22 mouse cellular contexts compared by ENCODE assay signal in genomic region chr14:101746635-101747034, GRCm38 (mm10). TPM values are rescaled to one million over a fixed set of nuclear protein-coding genes. Genes with fewer than 3 reads are reported as not detected.
DNase-seq lines count a peak whose midpoint lies in the region; ATAC-seq and TF ChIP-seq lines count a peak whose summit lies in the region.
"Had no signal": no experiment of that assay in that cellular context is flagged by ENCODE, and none has a peak within 500 bp of the region (broad histone marks: within the 10 kb centered on the region; RNA-seq: fewer than 3 reads in every experiment).

No protein-coding gene starts in this region.

- 71% methylated on average over 3 of the region's 3 CpGs for WGBS in kidney, embryonic 16.5 days
- 28% methylated on average over 3 of the region's 3 CpGs for WGBS in embryonic facial prominence, embryonic 14.5 days
- 7% methylated on average over 3 of the region's 3 CpGs for WGBS in limb, embryonic 13.5 days
- 81% methylated on average over 3 of the region's 3 CpGs for WGBS in forebrain, embryonic 12.5 days

- H3K9ac ChIP-seq in kidney, embryonic 16.5 days (replicated peaks; ENCODE audit: low read length), result no peak overlapping the region
- no peak overlapping the region for H3K9ac ChIP-seq in embryonic facial prominence, embryonic 14.5 days (ENCODE audit: low read depth, low read length)
- no peak overlapping the region for H3K9ac ChIP-seq in limb, embryonic 13.5 days
- no peak overlapping the region for H3K9ac ChIP-seq in forebrain, embryonic 12.5 days
- H3K9ac ChIP-seq: hindbrain, embryonic 14.5 days; intestine, embryonic 15.5 days; liver, embryonic 14.5 days; lung, embryonic 15.5 days had no signal

- no peaks in the 10 kb centered on the region for H3K36me3 ChIP-seq in kidney, embryonic 16.5 days (ENCODE audit: insufficient read depth, low read length)
- H3K36me3 ChIP-seq in C2C12 (ENCODE audit: control insufficient read depth, insufficient read depth), result no peaks in the 10 kb centered on the region
- H3K36me3 ChIP-seq in embryonic facial prominence, embryonic 14.5 days (ENCODE audit: control insufficient read depth, insufficient read depth, low read length), result no peaks in the 10 kb centered on the region
- H3K36me3 ChIP-seq in limb, embryonic 13.5 days, result no peaks in the 10 kb centered on the region
- no peaks in the 10 kb centered on the region for H3K36me3 ChIP-seq in forebrain, embryonic 12.5 days (replicated peaks)
- H3K36me3 ChIP-seq: intestine, embryonic 15.5 days; lung, embryonic 15.5 days; midbrain, embryonic 10.5 days had no signal

- 0 out of 2 replicates have a peak, but pooled peaks cover 4% of the 10 kb centered on the region for H3K4me1 ChIP-seq in kidney, embryonic 16.5 days (ENCODE audit: insufficient read depth, low read length)
- peaks cover 11% of the 10 kb centered on the region; the same call in 1 of the 2 replicates for H3K4me1 ChIP-seq in embryonic facial prominence, embryonic 14.5 days (ENCODE audit: control insufficient read depth, insufficient read depth, low read length)
- H3K4me1 ChIP-seq in limb, embryonic 13.5 days, result peaks cover 19% of the 10 kb centered on the region
- no peaks in the 10 kb centered on the region for H3K4me1 ChIP-seq in forebrain, embryonic 12.5 days
- H3K4me1 ChIP-seq: intestine, embryonic 15.5 days; lung, embryonic 15.5 days; midbrain, embryonic 10.5 days had no signal

- ATAC-seq in kidney, embryonic 16.5 days (ENCODE audit: low FRiP score, low TSS enrichment), result no peak
- peak; percentile 15; the same call in 1 of the 2 replicates for ATAC-seq in embryonic facial prominence, embryonic 14.5 days (ENCODE audit: low read depth)
- ATAC-seq in limb, embryonic 13.5 days (ENCODE audit: low FRiP score, low read depth), result peak; percentile 54
- ATAC-seq in forebrain, embryonic 12.5 days (ENCODE audit: low FRiP score), result no peak
- ATAC-seq: CD4-positive, CD25-positive, alpha-beta regulatory T cell, adult 4 months; forebrain, embryonic 14.5 days; intestine, embryonic 15.5 days had no signal

- no peaks in the 10 kb centered on the region for H3K27me3 ChIP-seq in kidney, embryonic 16.5 days (ENCODE audit: insufficient read depth, low read length)
- H3K27me3 ChIP-seq in C2C12 (ENCODE audit: control insufficient read depth, insufficient read depth, insufficient read length), result no peaks in the 10 kb centered on the region
- no peaks in the 10 kb centered on the region for H3K27me3 ChIP-seq in embryonic facial prominence, embryonic 14.5 days (replicated peaks; ENCODE audit: control insufficient read depth, insufficient read depth, low read length)
- no peaks in the 10 kb centered on the region for H3K27me3 ChIP-seq in limb, embryonic 13.5 days
- H3K27me3 ChIP-seq in forebrain, embryonic 12.5 days, result no peaks in the 10 kb centered on the region
- H3K27me3 ChIP-seq: intestine, embryonic 15.5 days; lung, embryonic 15.5 days had no signal

- H3K27ac ChIP-seq in kidney, embryonic 16.5 days (ENCODE audit: low read length), result no peak overlapping the region
- peak overlapping the region; percentile 24; the same call in 1 of the 2 replicates for H3K27ac ChIP-seq in embryonic facial prominence, embryonic 14.5 days (replicated peaks; ENCODE audit: low read depth, low read length)
- peak overlapping the region; percentile 28; the same call in 1 of the 2 replicates for H3K27ac ChIP-seq in limb, embryonic 13.5 days
- H3K27ac ChIP-seq in forebrain, embryonic 12.5 days, result no peak overlapping the region
- H3K27ac ChIP-seq: heart, adult 2 months; hindbrain, embryonic 14.5 days; intestine, embryonic 15.5 days; liver, embryonic 14.5 days; lung, embryonic 15.5 days; macrophage; midbrain, embryonic 10.5 days had no signal

- no peak for TF ChIP-seq CTCF in C2C12 (IDR thresholded peaks at IDR 0.05; ENCODE audit: control insufficient read depth, insufficient read depth, insufficient read length)

- H3K4me2 ChIP-seq in kidney, embryonic 16.5 days (replicated peaks; ENCODE audit: low read depth, low read length), result no peak overlapping the region
- H3K4me2 ChIP-seq in embryonic facial prominence, embryonic 14.5 days (ENCODE audit: low read depth, low read length), result no peak overlapping the region
- H3K4me2 ChIP-seq in limb, embryonic 13.5 days (replicated peaks), result peak overlapping the region; percentile 23; the same call in 1 of the 2 replicates
- H3K4me2 ChIP-seq in forebrain, embryonic 12.5 days, result no peak overlapping the region
- H3K4me2 ChIP-seq: hindbrain, embryonic 14.5 days; intestine, embryonic 15.5 days; lung, embryonic 15.5 days had no signal

- DNase-seq in kidney, adult 8-10 months, result peak; percentile 40 to 73
- DNase-seq in embryonic facial prominence, embryonic 14.5 days (ENCODE audit: low spot score), result peak; percentile 83
- no peak for DNase-seq in lung, postnatal 14 days
- DNase-seq: adrenal gland, postnatal 25 days; cerebellum, adult 11-12 months; cerebellum, postnatal 25 days; gastrocnemius, postnatal 25 days; heart, adult 2 months; heart, postnatal 36 days; retina, postnatal 1 day had no signal

- H3K79me3 ChIP-seq in C2C12 (ENCODE audit: low read depth), result no peaks in the 10 kb centered on the region

- H3K4me3 ChIP-seq in kidney, embryonic 16.5 days (ENCODE audit: low read length), result no peak overlapping the region
- no peak overlapping the region for H3K4me3 ChIP-seq in C2C12 (ENCODE audit: insufficient read depth, poor library complexity, severe bottlenecking)
- H3K4me3 ChIP-seq in embryonic facial prominence, embryonic 14.5 days (ENCODE audit: low read depth, low read length), result no peak overlapping the region
- no peak overlapping the region for H3K4me3 ChIP-seq in limb, embryonic 13.5 days
- no peak overlapping the region for H3K4me3 ChIP-seq in forebrain, embryonic 12.5 days (replicated peaks)
- H3K4me3 ChIP-seq: heart, adult 2 months; intestine, embryonic 15.5 days; lung, embryonic 15.5 days; midbrain, embryonic 10.5 days had no signal

- H3K79me2 ChIP-seq in C2C12 (ENCODE audit: control insufficient read depth, insufficient read depth), result no peaks in the 10 kb centered on the region

- H3ac ChIP-seq in C2C12 (ENCODE audit: control insufficient read depth, insufficient read length, low read depth), result no peak overlapping the region

- H3K9me3 ChIP-seq in kidney, embryonic 16.5 days (ENCODE audit: low read length), result no peaks in the 10 kb centered on the region
- H3K9me3 ChIP-seq in embryonic facial prominence, embryonic 14.5 days (ENCODE audit: control insufficient read depth, low read length), result no peaks in the 10 kb centered on the region
- no peaks in the 10 kb centered on the region for H3K9me3 ChIP-seq in limb, embryonic 13.5 days
- H3K9me3 ChIP-seq in forebrain, embryonic 12.5 days, result no peaks in the 10 kb centered on the region
- H3K9me3 ChIP-seq: intestine, embryonic 15.5 days; lung, embryonic 15.5 days; midbrain, embryonic 10.5 days had no signal

TF ChIP-seq in C2C12, 6 proteins besides CTCF, POLR2A, EP300 and RAD21:
- TF ChIP-seq MYOG (IDR thresholded peaks at IDR 0.05; ENCODE audit: control insufficient read depth, extremely low read depth, insufficient read length) (no peak), USF1 (IDR thresholded peaks at IDR 0.05; ENCODE audit: low read depth) (no peak), CEBPB (IDR thresholded peaks at IDR 0.05; ENCODE audit: low read depth) (peak; percentile 33)
TF ChIP-seq in C2C12: peak in this region for 1.

RNA-seq across cellular contexts. Expression of gene Lmo7, which starts 16.9 kb away (rescaled TPM):
- 15.4 and 17.4 TPM in 2 replicates for polyA plus RNA-seq in kidney, embryonic 16.5 days (2015; fragmentation: Nextera tagmentation; extraction: Ambion mirVana)
- polyA plus RNA-seq in C2C12 (2012; fragmentation: generic; extraction: Trizol), result 18.8 TPM
- 28.8 and 35.8 TPM in 2 replicates for polyA plus RNA-seq in embryonic facial prominence, embryonic 14.5 days (2014; fragmentation: Nextera tagmentation; extraction: Ambion mirVana)
- polyA plus RNA-seq in limb, embryonic 13.5 days (2015; fragmentation: Nextera tagmentation; extraction: Ambion mirVana), result 12.2 and 14.4 TPM in 2 replicates
- 2.3 and 2.5 TPM in 2 replicates for polyA plus RNA-seq in forebrain, embryonic 12.5 days (2016; fragmentation: Nextera tagmentation; extraction: Ambion mirVana)
- polyA plus RNA-seq: macrophage had no signal

RNA-seq across cellular contexts. Expression of gene Gm9922, which starts 17.0 kb away (rescaled TPM):
- 3.0 and 3.7 TPM in 2 replicates for polyA plus RNA-seq in kidney, embryonic 16.5 days (2015; fragmentation: Nextera tagmentation; extraction: Ambion mirVana)
- polyA plus RNA-seq in C2C12 (2012; fragmentation: generic; extraction: Trizol), result 0.15 TPM
- polyA plus RNA-seq in embryonic facial prominence, embryonic 14.5 days (2014; fragmentation: Nextera tagmentation; extraction: Ambion mirVana), result 3.9 and 4.0 TPM in 2 replicates
- polyA plus RNA-seq in limb, embryonic 13.5 days (2015; fragmentation: Nextera tagmentation; extraction: Ambion mirVana), result 3.8 TPM in 2 replicates
- polyA plus RNA-seq in forebrain, embryonic 12.5 days (2016; fragmentation: Nextera tagmentation; extraction: Ambion mirVana), result 0.86 and 1.3 TPM in 2 replicates
- polyA plus RNA-seq: CD4-positive, CD25-positive, alpha-beta regulatory T cell, adult 4 months; forebrain, embryonic 14.5 days; hindbrain, embryonic 14.5 days; liver, embryonic 14.5 days; macrophage; midbrain, embryonic 10.5 days had no signal

Comparison
In these comparisons a context has a peak if more than half of its experiments do, and no peak if none do; other contexts are left out.
1. ATAC-seq: peak in embryonic facial prominence, embryonic 14.5 days (single experiment) and limb, embryonic 13.5 days (single experiment); none in kidney, embryonic 16.5 days (single experiment) and forebrain, embryonic 12.5 days (single experiment).
2. H3K27ac ChIP-seq: peak in embryonic facial prominence, embryonic 14.5 days (single experiment) and limb, embryonic 13.5 days (single experiment); none in kidney, embryonic 16.5 days (single experiment) and forebrain, embryonic 12.5 days (single experiment).